Mouse (Mus musculus) thymus, postnatal 36 days (tissue): Measurements from ENCODE around the gene Ctsr.
"Not testable (repeated sequence)": the region's sequence is repeated elsewhere in the genome, so short reads cannot be mapped to it uniquely, and the experiment has no call there.

Source experiments
- DNase-seq, 2 experiments: peaks; one replicate each; pipeline ENCODE4 v3.0.0; 2022; ENCODE audit warnings: mixed read lengths in 2 of 2

The Ctsr gene

DNA sequence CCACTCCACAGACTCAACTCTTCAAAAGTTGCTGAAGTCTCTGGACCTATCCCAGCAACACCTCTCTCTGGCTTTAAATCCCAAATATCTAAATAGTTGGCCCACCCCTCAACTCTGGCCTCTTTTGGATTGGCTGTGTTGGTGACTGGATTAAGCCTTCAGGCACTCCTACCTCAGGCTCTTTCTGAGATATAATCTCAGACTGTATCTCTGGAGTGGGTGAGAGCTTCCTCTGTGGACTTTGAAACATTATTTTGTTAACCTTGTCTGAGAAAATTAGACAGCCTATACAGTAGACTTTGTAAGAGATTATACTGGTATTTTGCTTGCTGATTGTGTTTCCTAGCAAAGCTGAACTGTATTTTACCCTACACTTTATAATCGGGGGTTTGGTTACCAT, at the start of gene Ctsr:
Gene Ctsr (minus strand): TSS at position 101 of the 400 bp plus-strand sequence.
- no peak for DNase-seq

- DNase-seq, result no peak
Measured at GRCm38 (mm10) chr13:61203310-61203709, 39.3 kb upstream of the Ctsr start, which contains the start of gene Cts6. Cts6 (minus strand) TSS chr13:61203410.

DNA sequence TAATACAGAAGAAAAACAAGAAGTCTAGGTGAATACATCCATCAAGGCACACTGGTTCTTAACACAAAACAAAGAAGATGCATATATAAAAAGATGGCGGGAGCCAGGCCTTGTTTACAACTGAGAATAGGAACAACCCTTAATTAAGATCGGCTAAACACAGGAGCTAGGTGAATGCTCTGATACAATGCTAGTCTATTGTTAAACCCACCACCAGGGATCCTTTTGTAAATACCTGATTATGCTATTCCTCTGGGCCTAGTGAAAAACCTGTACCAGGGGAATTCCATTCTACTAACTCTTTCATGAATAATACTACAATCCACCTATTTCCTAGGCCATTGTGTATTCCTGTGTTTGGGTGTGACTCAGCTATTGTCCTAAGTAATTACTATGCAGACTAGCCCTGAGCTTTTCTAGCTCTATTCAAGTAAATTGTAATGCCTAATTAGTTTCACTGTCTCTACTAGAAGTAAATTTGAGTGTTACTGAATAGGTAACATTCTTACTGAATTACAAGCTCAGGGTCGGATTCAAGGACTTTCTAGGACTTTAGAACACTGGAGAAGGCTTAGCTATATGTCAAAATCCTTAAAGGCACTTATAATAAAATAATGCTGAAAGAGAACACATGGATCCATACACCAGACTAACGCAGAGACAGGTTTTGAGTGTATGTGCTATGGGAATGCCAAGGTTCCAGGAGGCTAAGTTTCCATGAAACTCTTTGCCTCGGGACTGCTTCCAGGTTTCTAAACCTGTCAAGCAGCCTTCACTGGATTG, 21.3 kb upstream of the Ctsr start:
- not testable (repeated sequence) for DNase-seq

GRCm38 (mm10) chr13:61164622-61165021, 566 bp upstream of the Ctsr start:
- DNase-seq, result no peak
